Mouse (Mus musculus): Measurements from ENCODE around the gene Elk3.

GRCm38 (mm10) chr10:93345497-93345896 lies 34.6 kb upstream of the Elk3 start:
- no peak for TF ChIP-seq GATA1 (IDR thresholded peaks at IDR 0.05; ENCODE audit: low read length)
- no peak for TF ChIP-seq TAL1 (IDR thresholded peaks at IDR 0.05; ENCODE audit: low read length)

All from erythroblast, embryonic 14.5 days (primary cell).